Mouse (Mus musculus) heart, adult 11 months (tissue): ENCODE results near the gene Spsb2.
"Not testable (repeated sequence)": the region's sequence is repeated elsewhere in the genome, so short reads cannot be mapped to it uniquely, and the experiment has no call there.

ENCODE experiments used
- DNase-seq: peaks from one replicate; pipeline ENCODE4 v3.0.0; 2022

The Spsb2 gene

DNA sequence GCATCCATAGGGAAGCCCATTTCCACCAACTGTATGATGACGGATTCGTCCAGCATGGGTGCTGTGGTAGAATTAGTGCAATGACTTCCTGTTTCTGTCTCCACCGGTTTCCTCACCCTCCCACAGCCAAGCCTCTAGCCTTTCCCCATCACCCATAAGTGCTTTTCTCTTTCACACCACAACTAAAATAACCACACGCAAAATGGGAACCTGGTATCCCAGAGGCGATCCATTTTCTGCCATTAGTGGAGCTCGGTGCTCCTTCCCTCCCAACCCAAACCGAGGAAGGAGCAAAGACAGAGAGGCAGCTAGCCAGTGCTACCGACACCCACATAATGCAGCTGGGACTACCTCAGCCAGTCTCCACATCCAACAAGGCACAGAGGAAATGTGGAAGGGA lies 9.5 kb downstream of the Spsb2 start:
- no peak for DNase-seq

DNA sequence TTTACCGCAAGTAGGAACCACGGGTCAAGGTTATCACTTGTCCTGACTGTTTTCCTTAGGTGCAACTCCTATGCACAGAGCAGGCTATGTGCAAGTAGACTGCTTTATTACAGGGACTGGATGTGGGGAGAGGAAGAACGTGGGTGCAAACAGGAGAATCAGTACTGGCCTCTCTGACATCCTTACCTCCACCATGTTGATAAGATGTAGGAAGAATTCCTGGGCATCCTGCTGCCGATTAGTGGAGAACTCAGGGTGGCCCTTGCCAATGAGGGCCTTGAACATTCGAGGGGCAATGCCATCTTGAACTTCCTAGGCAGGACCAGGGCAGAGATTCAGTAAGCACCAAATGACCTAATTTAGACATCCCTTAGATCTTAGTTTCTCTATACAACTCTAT lies 12.4 kb downstream of the Spsb2 start:
- peak; percentile 71 for DNase-seq

DNA sequence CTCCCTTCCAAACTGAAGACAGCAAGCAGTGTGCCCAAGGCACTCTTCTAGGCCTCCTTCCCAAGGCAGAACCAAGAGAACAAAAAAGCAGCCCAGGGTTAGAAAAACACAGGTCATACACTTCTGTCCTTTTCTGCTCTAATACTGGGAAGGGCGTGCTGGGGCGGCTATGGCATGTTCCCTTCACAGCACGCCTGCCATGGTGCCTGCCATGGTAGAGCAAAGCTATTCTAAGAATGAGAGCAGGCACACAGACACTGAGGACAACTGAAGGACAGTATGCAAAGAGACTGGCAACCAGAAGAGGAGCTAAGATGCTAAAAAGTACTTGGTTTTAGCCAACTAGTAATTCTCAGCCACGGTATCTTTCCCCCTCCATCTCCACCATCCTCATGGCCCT lies 13.6 kb downstream of the Spsb2 start:
- peak; percentile 91 for DNase-seq

DNA sequence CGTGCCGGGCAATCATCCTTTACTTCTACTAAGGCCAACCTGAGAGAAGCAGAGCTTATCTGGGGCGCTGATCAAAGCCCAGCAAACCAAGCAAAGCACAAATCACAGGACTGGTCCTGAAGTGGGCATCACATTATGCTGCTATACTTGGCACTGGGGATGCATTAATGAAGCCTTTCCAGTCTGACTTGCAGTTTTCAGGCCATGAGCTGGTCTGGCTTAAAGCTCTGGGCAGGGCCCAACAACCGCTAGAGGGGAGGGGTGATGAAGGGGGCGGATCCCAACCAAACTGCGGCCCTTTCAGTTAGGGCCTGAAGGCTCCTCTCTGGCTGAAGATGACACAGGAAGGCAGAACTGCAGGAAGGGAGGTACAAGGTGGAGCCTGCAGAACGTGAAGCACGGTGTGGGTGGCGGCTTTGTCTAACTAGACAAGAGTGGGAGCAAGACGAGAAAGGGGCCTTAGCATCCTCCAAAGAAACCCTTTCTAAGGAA lies 19.7 kb downstream of the Spsb2 start:
- DNase-seq, result peak; percentile 96

DNA sequence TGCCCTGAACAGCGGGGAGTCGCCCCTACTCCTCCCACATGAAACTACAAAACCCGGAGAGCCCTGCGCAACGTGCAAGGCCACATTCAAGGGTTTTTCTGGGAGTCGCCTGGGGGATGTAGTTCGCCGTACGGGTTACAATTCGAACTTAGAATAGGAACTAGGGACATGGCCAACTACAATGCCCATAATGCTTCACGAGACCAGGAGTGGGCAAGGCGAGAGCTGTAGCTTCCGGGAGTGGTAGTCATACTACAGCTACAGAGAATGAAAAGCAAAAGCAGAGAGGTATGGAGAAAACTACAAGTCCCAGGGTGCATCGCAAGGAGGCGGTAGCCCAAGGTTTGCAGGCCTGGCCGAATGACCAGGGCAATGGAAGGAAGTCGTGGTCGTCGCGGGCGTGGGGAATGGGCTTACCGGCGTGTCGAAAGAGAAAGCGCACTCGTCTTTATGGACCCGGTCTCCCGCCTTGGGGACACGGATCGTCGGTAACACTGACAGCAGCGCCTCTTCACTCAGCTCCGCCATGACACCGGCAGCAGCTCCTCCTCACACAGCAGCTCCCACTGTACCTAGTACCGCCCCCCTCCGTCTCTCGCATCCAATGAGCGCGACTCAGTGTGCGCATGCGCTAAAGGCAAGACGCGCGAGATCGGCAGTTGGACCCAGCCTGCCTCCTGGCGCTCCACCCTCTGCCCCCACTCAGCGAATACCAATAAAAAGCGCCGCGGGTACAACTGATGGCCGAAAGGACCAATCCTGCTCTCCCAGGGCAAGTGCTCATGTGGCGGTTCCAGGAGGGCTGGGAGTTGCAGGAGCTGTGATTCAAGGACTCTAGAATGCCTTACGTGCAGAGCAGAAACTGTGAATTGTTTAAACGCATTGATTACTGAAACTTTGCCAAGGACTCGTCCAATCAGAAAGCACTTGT lies 20.7 kb downstream of the Spsb2 start, which contains the start of the genes Usp5 and Cdca3:
TSS of gene Usp5 (minus strand) at position 617 of the 931 bp plus-strand sequence.
TSS of gene Cdca3 (plus strand) at position 680 of the 931 bp plus-strand sequence.
- peak; percentile 100 for DNase-seq

DNA sequence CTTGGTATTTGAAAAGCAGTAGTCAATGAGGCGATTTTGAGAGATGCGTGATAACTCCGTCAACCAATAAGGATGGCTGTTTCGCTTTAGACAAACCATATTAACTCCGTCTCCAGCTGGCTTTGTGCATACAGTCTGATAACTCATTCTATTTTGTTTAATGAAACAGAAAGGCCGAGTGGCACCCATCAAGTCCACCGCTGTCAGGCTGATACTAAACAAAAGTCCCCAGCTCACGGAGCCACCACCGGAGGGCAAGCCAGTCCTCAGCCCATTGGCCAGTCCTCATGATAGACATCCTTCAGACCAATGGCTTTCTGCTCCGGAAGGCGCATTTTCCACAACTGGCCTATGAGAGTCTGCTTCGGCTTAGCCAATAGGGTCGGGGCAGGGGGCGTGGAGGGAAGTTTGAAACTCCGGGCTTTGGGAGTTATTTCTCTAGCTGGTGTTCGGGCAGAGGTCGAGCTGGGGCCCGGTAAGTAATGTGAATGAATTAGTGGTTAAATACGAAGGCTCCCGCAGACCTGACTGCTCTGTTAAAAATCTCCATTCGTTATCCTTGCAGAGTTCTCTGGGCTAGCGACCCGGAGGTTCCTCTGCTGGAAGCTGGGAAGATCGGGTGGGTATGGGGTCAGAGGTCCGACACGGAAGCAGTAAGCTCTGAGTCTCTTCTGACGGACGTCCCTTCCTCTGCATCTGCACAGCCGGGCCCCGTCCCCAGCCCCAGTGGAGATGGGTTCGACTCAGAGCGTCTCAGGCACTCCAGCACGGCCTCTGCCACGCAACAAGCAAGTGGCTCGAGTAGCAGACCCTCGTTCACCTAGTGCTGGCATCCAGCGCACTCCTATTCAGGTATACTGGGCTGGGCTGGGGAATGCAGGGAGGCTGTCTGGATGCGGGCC lies 21.6 kb downstream of the Spsb2 start:
- DNase-seq, result peak; percentile 100

DNA sequence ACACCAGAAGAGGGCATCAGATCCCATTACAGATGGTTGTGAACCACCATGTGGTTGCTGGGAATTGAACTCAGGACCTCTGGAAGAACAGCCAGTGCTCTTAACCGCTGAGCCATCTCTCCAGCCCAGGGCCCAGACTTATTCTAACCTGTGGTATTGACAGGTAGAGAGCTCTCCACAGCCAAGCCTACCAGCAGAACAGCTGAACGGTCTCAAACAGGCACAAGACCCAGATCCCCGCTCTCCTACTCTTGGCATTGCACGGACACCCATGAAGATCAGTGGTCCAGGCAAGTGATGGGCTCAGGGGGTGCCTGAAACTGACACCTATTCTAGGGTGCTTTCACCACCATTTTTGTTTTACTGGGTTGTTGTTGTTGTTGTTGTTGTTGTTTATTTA lies 22.7 kb downstream of the Spsb2 start:
- DNase-seq, result not testable (repeated sequence)

GRCm38 (mm10) chr6:124831649-124832048 lies 23.2 kb downstream of the Spsb2 start:
- DNase-seq, result no peak

DNA sequence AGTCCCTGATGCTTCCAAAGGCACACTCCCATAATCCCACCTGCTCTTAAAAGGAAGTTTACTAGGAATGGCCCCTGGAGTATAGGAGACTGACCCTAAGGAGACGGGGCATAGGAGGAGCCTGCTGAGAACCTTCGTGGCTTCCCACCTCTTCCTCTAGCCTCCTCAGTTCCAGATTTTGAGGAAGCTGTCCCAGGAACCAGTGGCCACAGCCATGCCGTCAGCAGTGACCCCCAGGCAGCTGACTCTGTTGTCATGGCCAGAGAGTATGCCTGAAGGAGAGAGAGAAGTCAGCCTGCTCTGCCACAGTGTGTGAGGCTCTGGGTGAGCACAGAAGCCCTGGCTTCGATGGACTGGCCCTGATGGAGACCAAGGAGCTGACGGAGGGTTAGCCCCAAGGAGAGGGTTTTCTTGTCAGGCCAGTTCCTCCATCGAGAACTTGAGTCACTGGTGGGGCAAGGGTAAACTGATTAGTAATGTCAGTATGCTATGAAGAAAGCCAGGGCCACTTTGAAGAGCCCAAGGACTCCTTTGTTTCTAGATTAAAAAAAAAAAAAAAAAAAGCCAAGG lies 26.1 kb downstream of the Spsb2 start:
- peak; percentile 96 for DNase-seq

DNA sequence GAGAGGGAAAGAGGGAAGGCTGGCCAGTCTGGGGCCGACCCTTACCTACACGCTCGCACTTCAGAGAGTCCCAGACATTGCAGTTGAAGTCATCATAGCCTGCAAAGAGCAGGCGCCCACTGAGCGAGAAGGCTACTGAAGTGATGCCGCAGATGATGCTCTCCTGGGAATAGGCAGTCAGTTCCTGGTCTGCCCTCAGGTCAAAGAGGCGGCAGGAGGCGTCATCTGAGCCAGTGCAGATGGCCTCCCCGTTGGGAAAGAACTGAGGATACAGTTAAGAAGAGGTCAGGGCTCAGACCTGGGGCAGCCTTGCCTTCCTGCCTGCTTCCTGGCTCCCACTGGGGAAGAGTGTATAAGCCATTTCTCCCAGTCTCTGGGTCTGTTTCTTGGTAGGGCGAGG lies 27.1 kb downstream of the Spsb2 start:
- DNase-seq, result no peak

DNA sequence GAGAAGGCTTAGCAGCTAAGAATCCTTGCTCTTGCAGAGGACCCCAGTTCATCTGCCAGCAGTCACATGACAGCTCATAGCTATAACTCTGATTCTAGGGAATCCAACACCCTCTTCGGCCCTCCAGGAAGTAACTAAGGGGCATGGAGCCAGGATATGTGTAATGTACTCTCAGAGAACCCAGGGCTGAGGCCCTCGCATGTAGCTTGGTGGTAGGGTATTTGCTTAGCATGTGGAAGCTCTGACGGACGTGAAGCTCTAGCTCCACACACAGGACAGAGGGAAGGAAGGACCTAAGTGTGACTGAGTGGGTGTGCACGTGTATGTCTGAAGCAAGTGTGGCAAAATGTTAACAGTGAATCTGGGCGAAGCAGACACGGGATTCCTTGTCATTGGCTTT lies 27.9 kb downstream of the Spsb2 start:
- no peak for DNase-seq

DNA sequence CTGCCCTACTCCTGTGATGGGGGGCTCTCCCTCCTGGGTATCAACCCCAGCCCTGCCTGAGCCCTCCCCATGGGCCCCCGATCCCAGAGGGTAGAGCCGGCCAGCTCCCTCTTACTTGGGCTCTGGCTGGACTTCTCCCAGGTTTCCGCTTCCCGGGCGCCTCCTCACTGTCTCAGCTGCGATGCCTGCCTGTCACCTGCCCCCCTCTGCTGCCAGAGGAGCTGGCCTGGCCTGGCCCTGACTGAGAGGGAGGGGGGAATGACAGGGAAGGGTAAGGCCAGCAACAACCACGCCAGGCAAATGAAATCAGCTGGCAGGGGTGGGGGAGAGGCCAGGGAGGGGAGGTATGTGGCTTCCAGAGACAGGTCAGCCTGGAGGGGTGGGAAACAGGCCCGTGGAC lies 31.3 kb downstream of the Spsb2 start:
- peak; percentile 97 for DNase-seq

DNA sequence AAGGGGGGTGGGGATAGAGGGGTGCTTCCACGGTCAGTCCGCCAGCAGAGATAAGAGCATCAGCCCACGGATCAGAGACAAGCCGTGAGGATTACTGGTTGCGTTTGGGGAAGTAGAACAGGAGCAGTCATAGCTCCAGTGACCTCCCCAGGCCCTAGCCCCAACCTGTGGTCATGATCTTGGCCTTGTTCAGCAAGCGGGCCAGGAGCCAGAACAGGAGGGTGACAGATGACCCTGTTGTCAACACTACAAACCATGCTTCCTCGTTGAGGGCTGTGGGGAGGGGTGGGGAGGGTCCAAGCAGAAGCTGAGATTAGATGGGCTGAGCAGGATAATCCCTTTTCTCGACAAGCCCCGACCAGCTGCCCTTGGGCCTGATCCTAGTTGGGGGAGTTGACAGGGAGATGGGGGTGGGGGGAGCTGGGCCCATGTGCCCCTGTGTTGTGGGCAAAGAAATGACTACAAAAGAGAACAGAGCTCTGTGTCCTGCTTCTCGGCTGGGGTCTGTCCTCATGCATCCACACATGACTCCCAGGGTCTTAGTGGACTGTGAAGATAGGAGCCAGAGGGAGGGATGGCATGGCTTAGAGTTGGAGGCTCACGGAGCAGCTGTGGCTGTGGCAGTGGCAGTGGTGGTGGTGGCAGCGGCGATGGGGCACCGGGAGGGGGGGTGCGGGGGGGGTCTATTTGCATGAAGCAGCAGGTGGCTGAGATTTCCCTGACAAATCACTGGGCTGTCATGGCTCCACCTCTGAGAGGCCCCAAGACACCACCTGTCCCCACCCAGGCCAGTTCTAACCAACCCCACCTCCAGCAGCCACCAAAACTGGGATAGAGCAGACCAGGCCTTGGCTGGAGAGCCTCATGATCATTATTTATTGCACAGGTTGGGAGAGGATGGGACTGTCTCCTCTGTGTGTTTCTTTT lies 32.0 kb downstream of the Spsb2 start, which contains the start of gene Gnb3:
TSS of gene Gnb3 (minus strand) at position 35 of the 927 bp plus-strand sequence.
- DNase-seq, result no peak

DNA sequence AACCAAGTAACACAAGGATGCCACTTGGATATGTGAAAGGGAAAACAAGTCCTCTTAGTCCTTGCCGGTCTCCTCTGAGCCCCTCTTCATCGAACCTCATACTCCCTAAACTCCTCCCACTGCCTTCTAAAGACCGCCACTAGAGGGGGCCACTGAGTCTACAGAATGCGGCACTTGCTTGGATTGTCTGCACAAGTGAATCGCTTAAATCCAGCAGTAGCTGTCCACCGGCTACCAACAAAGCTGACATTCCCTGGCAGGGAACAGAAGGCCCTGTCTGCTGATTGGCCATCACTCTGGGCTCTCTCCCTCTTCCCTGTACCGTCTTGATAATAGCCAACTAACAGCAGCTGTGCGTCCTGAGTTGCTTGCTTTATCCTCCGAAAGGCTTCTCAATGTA lies 38.8 kb downstream of the Spsb2 start:
- DNase-seq, result peak; percentile 98

DNA sequence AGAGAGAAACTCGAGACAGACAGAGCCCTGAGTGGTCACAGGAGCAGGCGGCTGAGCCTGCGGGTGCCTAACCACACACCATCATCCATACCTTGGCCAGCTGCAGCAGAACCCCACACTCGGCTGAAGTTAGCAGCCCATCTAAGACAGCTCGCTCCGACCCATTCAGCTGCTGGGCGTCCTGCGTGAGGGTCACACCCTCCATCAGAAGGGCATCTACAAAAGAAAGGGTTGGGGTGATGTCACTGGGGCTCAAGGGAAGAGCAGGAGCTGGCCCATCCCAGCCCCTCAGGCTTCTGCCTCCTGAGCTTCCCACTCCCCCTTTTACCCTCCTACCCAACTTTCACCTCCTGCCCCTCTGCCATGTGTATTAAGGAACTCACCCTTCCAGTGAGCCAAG lies 42.1 kb downstream of the Spsb2 start:
- DNase-seq, result no peak

DNA sequence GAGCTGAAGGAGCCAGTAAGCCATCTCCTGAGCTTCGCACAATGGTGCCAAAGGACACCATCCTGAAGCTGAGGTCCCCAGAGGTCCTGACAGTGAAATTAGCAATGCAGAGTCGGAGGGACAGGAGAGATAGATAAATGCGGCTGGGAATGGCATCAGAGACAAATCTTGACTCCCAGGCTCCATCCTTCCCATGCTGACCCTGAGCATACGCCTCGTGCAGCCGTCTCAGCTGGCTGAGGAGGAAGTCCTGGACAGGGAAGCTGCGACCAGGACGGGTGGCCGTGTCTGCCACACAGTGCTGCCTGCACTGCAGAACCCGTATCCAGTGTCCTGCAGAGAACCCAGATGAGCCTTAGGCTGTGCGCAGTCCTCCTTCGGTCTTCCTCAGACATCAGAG lies 46.2 kb downstream of the Spsb2 start:
- peak; percentile 90 for DNase-seq

DNA sequence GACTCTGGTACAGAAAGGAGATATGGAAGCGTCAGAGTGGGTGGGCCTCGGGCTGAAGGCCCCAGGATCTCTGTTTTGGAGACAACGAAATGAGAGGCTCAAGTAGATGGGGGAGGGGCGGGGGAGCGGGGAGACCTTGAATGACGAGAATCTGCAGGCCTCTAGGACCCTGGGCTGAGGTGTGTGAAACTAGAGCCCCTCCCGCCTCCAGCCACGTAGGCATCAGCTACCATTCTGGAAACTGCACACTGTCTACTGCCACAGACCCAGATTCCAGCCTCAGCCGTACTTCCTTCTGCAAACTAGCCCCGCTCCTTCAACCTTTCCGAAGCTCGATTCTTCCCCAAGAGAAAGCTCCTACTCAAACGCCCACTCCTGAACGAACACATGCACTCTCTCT lies 47.9 kb downstream of the Spsb2 start:
- DNase-seq, result peak; percentile 90

GRCm38 (mm10) chr6:124856916-124857839 lies 48.7 kb downstream of the Spsb2 start, which contains the start of gene P3h3:
P3h3 (minus strand) TSS chr6:124857752.
- DNase-seq, result peak; percentile 99

DNA sequence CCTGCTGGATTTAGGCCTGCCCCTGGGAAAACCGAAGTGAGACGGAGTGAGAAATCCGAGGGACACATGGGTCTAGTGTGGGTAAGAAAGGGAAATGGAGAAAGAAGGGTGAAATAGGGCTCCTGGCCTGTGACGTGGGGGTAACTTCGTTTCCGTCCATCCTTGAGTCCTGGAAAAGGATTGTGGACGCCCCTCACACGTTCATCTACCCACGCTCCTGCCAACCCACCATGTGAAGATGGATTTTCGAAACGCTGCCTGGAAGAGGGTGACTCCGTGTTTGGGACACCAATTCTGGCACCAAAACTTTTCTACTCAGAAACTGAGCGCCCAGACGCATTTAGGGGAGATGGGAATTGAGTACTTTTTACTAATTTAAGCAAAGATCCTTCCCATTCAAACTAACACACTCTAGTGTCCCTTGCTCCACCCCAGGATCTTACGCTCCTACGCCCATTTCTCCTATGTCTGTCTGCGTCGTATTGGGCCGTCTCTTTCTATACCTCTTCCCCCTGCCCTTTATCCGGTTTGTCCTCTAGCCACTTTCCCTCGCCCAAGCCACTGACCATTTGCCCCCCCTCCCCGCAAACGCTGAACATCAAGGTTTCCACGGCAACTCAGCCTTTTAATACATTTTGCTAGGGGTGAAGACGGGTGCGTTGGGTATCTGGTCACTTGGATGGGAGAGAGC lies 49.5 kb downstream of the Spsb2 start:
- DNase-seq, result no peak
